Mouse (Mus musculus) ES-Bruce4 (cell line): ENCODE data around the gene Inpp5k. TPM values are rescaled to one million over a fixed set of nuclear protein-coding genes. Genes with fewer than 3 reads are reported as not detected.

Experiments
- H3K27ac ChIP-seq: 2 replicates; pipeline ENCODE4 v1.5.1; 2012; ENCODE audit warnings: low read length, inconsistent platforms; ENCODE audit not compliant: insufficient read depth
- H3K27me3 ChIP-seq: 2 replicates; pipeline ENCODE4 v1.6.1; 2012; ENCODE audit warnings: mild to moderate bottlenecking, low read length, inconsistent platforms; ENCODE audit not compliant: control insufficient read depth, poor library complexity, insufficient read depth, severe bottlenecking
- H3K36me3 ChIP-seq: 2 replicates; pipeline ENCODE4 v1.6.1; 2012; ENCODE audit warnings: inconsistent platforms, mild to moderate bottlenecking, low read length, moderate library complexity; ENCODE audit not compliant: control insufficient read depth, poor library complexity, insufficient read depth, severe bottlenecking
- H3K4me1 ChIP-seq: one replicate; pipeline ENCODE4 v1.8.1; 2011; ENCODE audit warnings: low read length; ENCODE audit not compliant: control insufficient read depth, insufficient read depth
- H3K4me3 ChIP-seq: 2 replicates; pipeline ENCODE4 v1.5.1; 2011; ENCODE audit warnings: low read depth, mild to moderate bottlenecking, low read length
- H3K9ac ChIP-seq: 2 replicates; pipeline ENCODE4 v1.6.1; 2012; ENCODE audit warnings: low read depth, mild to moderate bottlenecking, inconsistent platforms; ENCODE audit not compliant: poor library complexity, severe bottlenecking
- H3K9me3 ChIP-seq: replicated peaks from 2 replicates; pipeline ENCODE4 v1.6.1; 2012; ENCODE audit warnings: mild to moderate bottlenecking, low read length, inconsistent platforms; ENCODE audit not compliant: control insufficient read depth, poor library complexity, insufficient read depth, severe bottlenecking
- CTCF ChIP-seq: IDR thresholded peaks from one replicate; pipeline ENCODE4 v1.8.1; 2011; ENCODE audit warnings: low read depth, low read length
- EP300 ChIP-seq: IDR thresholded peaks from 2 replicates; pipeline ENCODE4 v1.6.1; 2011; ENCODE audit warnings: low read depth, low read length; ENCODE audit not compliant: insufficient read depth
- POLR2A ChIP-seq: IDR thresholded peaks from one replicate; pipeline ENCODE4 v1.8.1; 2011; ENCODE audit warnings: low read length; ENCODE audit not compliant: insufficient read depth
- polyA plus RNA-seq: library from polyadenylated mRNA; stranded (reverse); fragments of >200 nt; gene quantifications from 2 replicates; pipeline ENCODE4 v1.2.4, GENCODE M21; 2011; ENCODE audit warnings: low read depth; ENCODE audit not compliant: missing spikeins, insufficient read depth, insufficient read length

The Inpp5k gene
- polyA plus RNA-seq, 1 experiment = 22.6 TPM

DNA sequence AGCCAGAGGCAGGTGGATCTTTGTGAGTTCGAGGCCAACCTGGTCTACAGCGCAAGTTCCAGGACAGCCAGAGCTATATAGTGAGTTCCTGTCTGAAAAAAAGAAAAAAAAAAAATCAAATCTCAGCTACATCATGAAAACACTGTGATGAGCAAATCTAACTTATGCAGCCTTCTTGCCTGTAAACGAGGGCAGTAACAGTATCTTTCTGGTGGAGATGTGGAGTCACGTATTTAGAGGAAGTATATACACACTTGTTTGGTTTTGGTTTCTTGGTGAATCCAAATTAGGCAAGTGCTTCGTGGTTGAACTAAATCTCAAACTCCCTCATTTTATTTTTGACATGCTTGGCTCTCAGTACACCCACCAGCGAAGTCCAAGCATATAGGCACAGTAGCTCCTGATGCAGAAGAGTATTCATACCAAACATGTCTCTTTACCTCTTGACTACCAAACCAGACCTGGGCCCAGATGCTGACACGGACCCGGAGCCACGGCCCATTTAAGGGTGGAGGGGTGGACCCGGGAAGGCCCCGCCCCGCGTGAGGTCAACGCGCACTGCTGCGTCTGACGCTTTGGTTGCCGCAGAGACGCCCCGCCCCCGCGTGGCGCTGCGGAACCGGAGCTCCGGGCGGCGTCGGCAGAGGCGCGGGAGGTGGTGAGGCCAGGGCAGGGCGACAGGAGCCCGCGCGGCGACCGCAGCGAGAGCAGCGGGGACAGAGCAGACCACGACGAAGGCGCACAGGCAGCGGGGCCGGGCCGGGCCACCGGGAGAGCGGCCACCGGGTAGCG lies 43.1 kb upstream of the Inpp5k start, which contains the start of gene Pitpna:
Pitpna (plus strand) TSS at position 605 of the 792 bp plus-strand sequence.
- Histone ChIP-seq H3K9ac (peak within 1 kb of the TSS; percentile 74), H3K4me3 (peak within 1 kb of the TSS; percentile 76), H3K27me3 (no peaks in the 10 kb centered on the region), H3K9me3 (no peaks in the 10 kb centered on the region), H3K4me1 (no peaks in the 10 kb centered on the region), H3K27ac (no peak within 1 kb of the TSS), H3K36me3 (no peaks in the 10 kb centered on the region)
- TF ChIP-seq EP300 (no peak), POLR2A (no peak), CTCF (no peak)

DNA sequence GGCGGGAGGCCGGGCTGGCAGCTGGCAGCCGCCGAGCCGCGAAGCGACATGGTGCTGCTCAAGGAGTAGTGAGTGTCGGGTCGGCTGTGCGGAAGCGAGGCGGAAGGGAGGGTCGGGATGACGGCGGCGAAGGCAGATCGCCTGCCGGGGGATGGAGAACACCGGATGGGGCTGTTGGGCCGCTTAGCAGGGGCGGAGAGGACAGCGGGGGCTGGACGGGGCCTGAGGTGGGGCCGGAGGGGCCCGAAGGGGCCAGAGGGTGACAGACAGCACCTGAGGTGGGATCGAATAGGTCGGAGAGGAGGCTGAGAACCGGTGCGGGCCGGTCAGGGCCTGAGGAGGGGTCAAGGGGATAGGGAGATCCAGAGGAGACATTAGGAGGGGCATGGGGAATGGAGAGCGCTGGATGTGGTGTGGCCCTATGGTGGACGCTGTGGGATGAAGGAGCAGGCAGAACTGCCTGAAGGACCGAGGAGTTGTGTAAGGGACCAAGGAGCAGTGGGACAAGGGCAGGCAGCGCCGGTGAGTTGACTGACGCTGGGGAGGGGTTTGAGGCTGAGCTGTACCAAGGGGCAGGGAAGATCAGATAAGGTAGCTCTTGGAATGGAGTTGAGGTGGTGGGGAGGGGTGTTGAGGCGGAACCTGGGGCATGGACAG lies 42.4 kb upstream of the Inpp5k start:
- no peak overlapping the region for H3K27ac ChIP-seq
- TF ChIP-seq CTCF (no peak), EP300 (no peak), POLR2A (no peak)
- H3K9ac ChIP-seq = peak overlapping the region; percentile 74
- H3K4me1 ChIP-seq = no peaks in the 10 kb centered on the region
- peak overlapping the region; percentile 76 for H3K4me3 ChIP-seq
- H3K36me3 ChIP-seq = no peaks in the 10 kb centered on the region
- no peaks in the 10 kb centered on the region for H3K27me3 ChIP-seq
- H3K9me3 ChIP-seq = no peaks in the 10 kb centered on the region

DNA sequence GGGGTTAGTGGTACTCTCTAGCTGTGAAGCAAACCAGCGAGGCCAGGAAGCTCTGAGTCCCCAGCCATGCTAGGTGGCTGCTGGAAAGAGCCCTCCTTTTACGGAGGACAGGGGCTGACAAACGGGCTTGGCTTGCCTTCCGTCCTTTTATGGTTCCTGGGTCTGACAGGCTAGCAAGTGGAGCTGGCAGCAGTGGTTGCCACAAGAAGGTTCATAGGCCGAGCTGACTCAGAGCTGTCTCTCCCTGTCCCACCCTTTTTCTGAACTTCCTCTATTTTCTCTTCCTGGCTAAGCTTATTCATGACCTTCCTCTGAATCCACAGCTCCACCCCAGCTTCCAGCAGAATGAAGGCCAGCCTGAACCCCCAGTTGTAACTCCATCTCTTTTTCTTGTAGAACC lies 38.2 kb upstream of the Inpp5k start:
- no peaks in the 10 kb centered on the region for H3K27me3 ChIP-seq
- H3K27ac ChIP-seq = no peak overlapping the region
- no peaks in the 10 kb centered on the region for H3K36me3 ChIP-seq
- H3K9ac ChIP-seq = no peak overlapping the region
- no peak overlapping the region for H3K4me3 ChIP-seq
- H3K9me3 ChIP-seq = no peaks in the 10 kb centered on the region
- TF ChIP-seq EP300 (no peak), POLR2A (no peak), CTCF (no peak)
- no peaks in the 10 kb centered on the region for H3K4me1 ChIP-seq

DNA sequence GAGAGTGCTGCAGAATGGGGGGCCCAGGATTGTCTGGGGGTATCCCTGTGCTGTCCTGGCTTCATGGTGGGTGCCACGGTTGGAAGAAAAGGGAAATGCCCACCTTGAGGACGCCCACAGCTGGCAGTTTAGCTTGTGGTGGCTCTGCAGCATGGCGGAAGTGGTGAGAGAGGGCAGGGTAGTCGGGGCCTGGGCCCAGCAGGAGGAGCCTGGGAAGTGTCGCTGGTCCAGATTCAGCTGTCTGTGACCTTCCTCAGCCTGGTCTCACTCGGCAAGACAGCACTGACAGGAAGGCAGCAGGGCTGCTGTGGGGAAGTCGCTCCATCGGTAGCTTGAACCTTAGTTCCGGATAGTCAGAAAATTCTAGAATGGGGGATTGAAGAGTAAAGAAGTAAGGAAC lies 36.4 kb upstream of the Inpp5k start:
- no peaks in the 10 kb centered on the region for H3K9me3 ChIP-seq
- no peaks in the 10 kb centered on the region for H3K4me1 ChIP-seq
- H3K36me3 ChIP-seq = peaks cover 2% of the 10 kb centered on the region; the same call in 1 of the 2 replicates
- no peak overlapping the region for H3K9ac ChIP-seq
- no peaks in the 10 kb centered on the region for H3K27me3 ChIP-seq
- no peak for TF ChIP-seq CTCF
- TF ChIP-seq POLR2A = no peak
- no peak for TF ChIP-seq EP300
- H3K27ac ChIP-seq = no peak overlapping the region
- no peak overlapping the region for H3K4me3 ChIP-seq

DNA sequence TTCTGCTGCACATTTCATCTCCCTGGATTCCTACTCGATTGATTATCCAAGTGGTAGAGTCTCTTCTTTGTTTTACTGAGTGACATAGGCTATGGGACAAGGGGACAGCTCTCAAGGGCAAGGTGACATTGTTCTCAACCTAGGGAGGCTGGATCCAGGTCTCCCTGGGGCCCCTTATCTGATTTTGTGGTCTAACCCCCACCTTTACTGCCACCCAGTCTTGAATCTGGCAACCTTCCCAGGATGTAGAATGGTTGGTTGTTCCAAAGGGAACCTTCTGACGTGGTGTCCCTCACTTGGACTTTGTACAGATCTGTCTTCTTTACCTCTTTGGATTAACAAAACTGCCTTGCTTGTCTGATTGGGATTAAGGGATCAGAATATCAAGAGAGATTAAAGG lies 35.4 kb upstream of the Inpp5k start:
- Histone ChIP-seq H3K36me3 (peaks cover 2% of the 10 kb centered on the region; the same call in 1 of the 2 replicates), H3K27ac (no peak overlapping the region), H3K9ac (no peak overlapping the region)

DNA sequence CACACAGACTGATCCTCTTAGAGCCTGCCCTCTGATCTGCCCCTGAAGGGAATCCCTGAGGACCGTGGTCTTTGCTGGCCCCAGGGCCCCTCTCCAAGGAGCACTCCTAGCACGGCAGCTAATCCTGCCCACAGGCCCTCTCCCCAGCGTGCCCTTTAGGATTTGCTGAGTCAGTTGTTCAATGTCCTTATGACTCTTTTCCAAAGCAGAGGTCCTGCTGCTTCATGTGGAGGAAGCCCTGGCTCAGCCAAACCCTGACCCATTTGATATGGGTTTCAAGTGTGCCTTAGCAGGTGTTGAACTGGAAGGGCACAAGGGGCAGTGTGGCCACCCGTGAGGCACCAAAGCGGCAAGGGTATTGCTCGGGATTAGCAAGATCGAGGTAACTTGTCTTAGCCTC lies 35.0 kb upstream of the Inpp5k start:
- Histone ChIP-seq H3K27me3 (no peaks in the 10 kb centered on the region), H3K27ac (no peak overlapping the region), H3K36me3 (peaks cover 2% of the 10 kb centered on the region; the same call in 1 of the 2 replicates), H3K4me1 (no peaks in the 10 kb centered on the region), H3K4me3 (no peak overlapping the region), H3K9me3 (no peaks in the 10 kb centered on the region), H3K9ac (no peak overlapping the region)
- no peak for TF ChIP-seq CTCF
- no peak for TF ChIP-seq EP300
- no peak for TF ChIP-seq POLR2A

More for the DNA sequence above, 35.4 kb upstream of the Inpp5k start:
- TF ChIP-seq EP300 (no peak), CTCF (no peak), POLR2A (no peak)
- Histone ChIP-seq H3K4me1 (no peaks in the 10 kb centered on the region), H3K4me3 (no peak overlapping the region), H3K27me3 (no peaks in the 10 kb centered on the region), H3K9me3 (no peaks in the 10 kb centered on the region)
